Mouse (Mus musculus): ENCODE measurements around the gene Klk1b24.
"Not testable (repeated sequence)": the region's sequence is repeated elsewhere in the genome, so short reads cannot be mapped to it uniquely, and the experiment has no call there.

Klk1b24 gene

DNA sequence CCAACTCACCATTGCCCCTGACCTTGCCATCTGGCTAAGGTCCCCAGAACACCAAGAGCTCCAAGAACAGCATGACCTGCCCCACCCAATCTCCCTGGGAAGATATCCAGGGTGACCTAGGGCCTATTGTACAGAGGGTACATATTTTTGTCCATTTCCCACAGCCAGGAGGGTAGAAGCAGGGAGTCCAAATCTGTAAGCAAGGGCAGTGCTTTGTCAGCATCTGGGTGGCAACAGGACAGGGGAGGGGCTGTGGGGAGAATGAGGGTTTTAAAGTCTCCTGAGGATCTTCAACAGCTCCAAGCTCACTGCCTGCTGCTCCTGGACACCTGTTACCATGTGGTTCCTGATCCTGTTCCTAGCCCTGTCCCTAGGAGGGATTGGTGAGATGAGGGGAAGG is at the start of gene Klk1b24:
Gene Klk1b24, plus strand, starts transcription at position 301 of the 400 bp plus-strand sequence.
- in situ Hi-C loops (cut with MboI): not testable (repeated sequence)

DNA sequence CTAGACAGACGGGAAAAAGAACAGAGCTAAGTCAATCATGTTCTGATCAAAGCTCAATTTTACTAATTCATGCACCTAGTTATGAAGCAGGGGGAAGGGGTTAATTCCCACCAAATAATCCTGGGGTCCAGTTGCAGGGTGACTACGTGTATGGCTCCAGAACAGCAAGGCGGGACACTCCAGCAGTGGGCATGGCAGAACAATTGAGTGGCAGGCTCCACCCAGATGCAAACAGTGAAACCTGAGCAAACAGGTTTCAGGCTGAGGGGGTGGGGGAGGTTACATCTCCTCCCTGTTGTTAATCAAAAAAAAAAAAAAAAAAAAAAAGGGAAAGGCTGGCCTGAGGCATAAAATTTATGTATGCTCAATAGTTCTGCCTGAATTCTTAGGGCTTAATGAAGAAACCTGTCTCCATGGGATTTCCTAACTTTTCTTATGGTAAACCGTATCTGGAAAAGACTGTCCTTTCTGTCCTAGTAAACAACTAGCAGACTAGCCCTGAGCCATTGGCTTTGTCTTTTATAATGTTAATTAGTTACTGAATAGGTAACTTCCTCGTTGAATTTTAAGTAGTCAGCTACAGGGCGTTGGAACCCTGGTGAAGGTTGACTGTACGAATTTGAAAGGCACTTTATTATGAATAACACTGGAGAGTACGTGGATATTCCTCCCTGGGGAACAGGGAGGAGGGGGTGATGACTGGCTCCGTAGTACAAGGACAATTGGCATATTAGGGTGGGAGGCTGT is 8.6 kb upstream of the Klk1b24 start:
- in situ Hi-C loops (cut with MboI): no loop called here

DNA sequence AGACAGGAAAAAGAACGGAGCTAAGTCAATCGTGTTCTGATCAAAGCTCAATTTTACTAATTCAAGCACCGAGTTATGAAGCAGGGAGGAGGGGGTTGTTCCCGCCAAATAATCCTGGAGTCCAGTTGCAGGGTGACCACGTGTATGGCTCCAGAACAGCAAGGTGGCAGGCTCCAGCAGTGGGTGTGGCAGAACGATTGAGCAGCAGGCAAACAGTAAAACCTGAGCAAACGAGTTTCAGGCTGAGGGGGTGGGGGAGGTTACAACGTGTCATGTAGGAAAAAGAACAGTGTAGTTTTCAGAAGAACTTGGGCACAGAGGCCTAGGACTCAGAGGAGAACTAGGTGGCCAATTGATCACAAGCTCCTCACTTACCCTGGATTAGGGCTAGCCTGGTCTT is 1.5 kb upstream of the Klk1b24 start:
- in situ Hi-C loops (cut with MboI): not testable (repeated sequence)

DNA sequence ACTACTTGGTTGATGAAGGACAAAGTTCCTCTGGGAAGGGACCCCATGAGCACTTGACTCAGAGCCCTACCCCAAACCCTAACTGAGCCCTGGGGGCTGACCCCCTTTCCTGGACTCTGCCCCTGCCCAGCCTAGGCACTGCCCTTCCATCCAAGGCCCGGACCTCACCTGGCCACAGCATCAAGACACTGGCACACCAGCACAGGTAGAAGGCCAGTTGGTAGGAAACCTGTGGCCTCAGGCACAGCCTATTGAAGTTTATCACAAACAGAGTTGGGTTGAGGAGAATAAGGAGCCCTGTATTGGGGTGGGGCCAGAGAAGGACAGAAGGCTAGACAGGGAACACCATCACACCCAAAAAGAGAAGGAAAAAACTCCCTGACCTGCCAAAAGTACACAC is 5.4 kb downstream of the Klk1b24 start:
- in situ Hi-C loops (cut with MboI): not testable (repeated sequence)

DNA sequence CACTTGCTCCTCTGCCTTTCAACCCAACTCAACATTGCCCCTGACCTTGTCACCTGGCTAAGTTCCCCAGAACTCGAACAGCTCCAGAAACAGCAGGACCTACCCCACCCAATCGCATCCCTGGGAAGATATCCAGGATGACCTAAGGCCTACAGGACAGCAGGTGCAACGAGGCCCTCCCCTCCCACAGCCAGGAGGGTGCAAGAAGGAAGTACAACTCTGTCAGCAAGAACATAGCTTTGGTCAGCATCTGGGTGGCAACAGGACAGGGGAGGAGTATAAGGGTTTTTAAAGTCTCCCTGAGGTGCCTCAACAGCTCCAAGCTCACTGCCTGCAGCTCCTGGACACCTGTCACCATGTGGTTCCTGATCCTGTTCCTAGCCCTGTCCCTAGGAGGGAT is 9.9 kb downstream of the Klk1b24 start, which contains the start of gene Klk1b3:
Gene Klk1b3, plus strand, starts transcription at position 301 of the 400 bp plus-strand sequence.
- in situ Hi-C loops (cut with MboI): no loop called here

DNA sequence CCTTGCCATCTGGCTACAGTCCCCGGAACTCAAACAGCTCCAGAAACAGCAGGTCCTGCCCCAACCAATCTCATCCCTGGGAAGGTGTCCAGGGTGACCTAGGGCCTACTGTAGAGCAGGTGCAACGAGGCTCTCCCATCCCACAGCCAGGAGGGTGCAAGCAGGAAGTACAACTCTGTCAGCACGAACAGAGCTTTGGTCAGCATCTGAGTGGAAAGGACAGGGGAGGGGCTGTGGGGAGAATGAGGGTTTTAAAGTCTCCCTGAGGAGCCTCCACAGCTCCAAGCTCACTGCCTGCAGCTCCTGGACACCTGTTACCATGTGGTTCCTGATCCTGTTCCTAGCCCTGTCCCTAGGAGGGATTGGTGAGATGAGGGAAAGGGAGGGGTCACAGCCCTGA is 19.1 kb downstream of the Klk1b24 start, which contains the start of gene Klk1b4:
Gene Klk1b4, plus strand, starts transcription at position 301 of the 400 bp plus-strand sequence.
- in situ Hi-C loops (cut with MboI): not testable (repeated sequence)

DNA sequence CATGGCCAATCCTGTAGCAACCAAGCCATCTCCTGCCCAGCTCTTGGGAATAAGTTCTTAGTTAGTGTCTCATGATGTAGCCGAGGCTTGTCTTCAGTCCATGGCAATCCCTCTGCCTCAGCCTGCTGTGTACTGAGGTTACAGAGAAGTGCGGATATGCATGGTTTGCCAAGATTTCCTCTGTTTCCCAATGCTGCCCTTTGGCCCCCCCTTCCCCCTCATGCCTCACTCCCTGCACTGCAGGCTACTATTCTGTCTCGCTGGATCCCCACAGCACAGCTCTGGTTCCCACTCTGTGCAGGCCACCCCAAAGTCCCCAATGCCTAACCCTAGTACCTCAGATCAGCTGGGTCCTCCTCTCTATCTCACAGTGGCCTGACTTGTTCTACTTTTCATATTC is 20.3 kb downstream of the Klk1b24 start:
- in situ Hi-C loops (cut with MboI): no loop called here

DNA sequence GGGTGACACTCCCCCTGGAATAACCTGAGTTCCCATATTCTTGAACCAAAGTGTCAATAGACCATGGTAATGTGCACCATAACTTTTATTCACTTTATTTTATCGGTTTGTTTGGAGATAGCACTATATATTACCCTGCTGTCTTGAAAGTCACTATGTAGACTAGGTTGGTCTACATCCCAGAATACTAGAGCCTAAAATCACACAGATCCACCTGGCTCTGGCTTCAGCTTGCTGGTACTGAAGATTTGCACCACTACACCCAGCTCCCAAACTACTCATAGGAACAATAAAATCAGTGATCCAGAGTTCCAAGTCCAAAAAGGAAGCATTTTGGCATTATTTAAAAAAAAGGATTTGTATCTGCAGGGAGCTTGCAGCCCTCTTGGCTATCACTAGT is 27.6 kb downstream of the Klk1b24 start, which contains the start of gene Klk1b5:
Gene Klk1b5, plus strand, starts transcription at position 301 of the 400 bp plus-strand sequence.
- in situ Hi-C loops (cut with MboI): no loop called here

DNA sequence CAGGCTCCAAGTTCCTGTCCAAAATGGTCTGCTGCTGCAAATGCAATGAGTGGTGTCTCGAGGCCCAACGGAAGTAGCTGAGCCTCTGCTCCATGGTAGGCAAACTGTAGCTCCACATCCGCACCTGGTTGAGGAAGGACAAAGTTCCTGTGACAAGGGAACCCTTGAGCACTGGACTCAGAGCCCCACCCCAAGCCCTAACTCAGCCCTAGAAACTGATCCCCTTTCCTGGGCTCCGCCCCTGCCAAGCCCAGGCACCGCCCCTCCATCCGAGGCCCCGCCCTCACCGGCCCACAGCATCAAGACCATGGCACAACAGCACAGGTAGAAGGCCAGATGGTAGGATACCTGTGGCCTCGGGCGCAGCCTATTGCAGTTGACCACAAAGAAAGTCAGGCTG is 33.6 kb downstream of the Klk1b24 start:
- in situ Hi-C loops (cut with MboI): not testable (repeated sequence)

DNA sequence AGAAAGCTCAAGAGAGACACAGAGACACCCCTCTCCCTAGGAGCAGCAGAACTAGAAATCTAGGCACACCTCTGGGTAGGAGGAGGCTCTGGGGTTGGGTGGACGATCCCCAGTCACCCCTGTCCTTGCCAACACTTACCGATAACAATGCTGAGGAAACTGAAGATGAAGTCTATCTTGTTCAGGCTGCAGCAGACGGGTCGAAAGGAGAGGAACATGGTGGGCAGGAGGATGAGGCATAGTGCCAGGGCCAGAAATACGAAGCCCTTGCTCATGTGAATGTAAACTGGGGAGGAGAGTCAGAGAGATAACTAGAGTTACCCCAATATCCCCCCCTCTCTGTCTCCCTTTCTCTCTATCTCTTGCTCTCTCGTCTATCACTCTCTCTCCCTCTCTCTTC is 34.3 kb downstream of the Klk1b24 start:
- in situ Hi-C loops (cut with MboI): not testable (repeated sequence)

DNA sequence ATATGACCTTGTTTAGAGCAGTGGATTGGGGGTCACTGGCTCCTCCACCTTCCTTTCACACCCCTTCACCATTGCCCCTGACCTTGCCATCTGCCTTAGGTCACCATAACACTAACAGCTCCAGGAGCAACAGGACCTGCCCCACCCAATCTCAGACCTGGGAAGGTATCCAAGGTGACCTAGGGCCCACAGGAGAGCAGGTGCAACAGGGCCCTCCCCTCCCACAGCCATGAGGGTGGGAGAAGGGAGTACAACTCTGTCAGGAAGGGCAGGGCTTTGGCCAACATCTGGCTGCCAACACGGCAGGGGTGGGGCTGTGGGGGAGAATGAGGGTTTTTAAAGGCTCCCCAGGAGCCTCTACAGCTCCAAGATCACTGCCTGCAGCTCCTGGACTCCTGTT is 37.0 kb downstream of the Klk1b24 start, which contains the start of gene Klk1:
Gene Klk1, plus strand, starts transcription at position 285 of the 400 bp plus-strand sequence.
- in situ Hi-C loops (cut with MboI): no loop called here

DNA sequence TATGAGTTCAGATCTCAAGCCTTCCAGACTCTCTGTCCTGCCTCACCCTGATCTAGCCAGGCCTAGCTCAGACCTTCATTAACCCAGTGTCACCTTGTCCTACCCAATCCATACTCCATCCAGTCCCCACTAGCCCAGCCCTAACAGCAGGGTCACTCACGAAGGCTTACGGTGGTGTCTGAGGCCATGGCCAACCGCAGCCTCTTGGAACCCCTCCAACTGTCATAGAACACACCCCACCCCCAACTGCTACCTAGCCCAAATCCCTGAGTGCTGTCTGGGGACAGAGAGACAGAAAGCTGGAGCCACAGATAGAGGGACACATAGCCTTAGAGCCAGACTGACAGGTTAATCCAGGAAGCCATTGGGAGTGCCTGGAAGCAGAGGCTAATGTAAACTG is 47.9 kb downstream of the Klk1b24 start, which contains the start of gene Gm36864:
Gene Gm36864, plus strand, starts transcription at position 269 of the 400 bp plus-strand sequence.
- in situ Hi-C loops (cut with MboI): no loop called here

DNA sequence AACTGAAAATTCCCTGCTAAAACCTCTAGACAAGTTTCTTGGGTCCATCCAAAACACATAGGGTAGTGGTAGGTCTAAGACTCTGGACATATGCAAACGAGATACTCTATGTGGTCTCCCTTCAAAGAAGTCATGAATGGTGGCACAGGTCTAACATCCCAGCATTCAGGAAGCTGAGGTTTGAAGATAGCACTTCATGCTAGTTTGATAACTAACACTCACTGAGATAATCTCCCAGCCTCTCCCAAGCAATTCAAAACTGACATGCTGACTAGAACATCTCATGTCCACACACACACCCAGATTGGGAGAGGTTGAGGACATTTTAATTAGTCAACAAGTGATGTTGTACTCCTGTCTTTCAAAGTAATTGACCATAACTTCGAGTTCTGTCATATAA is 51.9 kb downstream of the Klk1b24 start:
- in situ Hi-C loops (cut with MboI): no loop called here

DNA sequence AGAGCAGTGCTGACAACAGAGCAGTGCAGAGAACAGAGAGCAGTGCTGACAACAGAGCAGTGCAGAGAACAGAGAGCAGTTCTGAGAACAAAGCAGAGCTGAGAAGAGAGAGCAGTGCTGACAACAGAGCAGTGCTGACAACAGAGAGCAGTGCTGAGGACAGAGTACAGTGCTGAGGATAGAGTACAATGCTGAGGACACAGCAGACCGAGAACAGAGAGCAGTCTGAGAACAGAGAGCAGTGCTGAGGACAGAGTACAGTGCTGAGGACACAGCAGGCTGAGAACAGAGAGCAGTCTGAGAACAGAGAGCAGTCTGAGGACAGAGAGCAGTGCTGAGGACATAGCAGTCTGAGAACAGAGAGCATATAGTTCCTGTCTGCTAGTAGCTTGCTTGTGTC is 52.7 kb downstream of the Klk1b24 start:
- in situ Hi-C loops (cut with MboI): no loop called here

DNA sequence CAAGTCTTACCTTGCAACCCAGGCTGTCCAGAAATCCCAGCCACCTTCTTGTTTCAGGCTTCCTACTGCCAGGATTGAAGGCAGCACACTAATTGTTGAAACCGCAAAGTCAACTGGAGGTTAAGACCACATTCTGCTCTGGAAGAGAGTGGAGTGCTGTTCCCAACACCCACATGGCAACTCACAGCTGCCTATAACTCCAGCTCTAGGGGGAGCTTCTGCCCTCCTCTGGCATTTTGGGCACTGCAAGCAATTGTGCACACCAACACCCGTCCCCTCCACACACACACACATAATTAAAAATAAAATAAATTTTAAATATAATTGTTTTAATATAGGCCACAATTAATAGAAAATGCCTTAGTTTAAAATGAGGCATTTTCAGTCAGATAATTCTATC is 53.1 kb downstream of the Klk1b24 start:
- in situ Hi-C loops (cut with MboI): no loop called here
